Mouse (Mus musculus) hindlimb bud, embryonic 11.5 days (tissue): Measurements from ENCODE around the gene Shf.
"Not testable (repeated sequence)": the region's sequence is repeated elsewhere in the genome, so short reads cannot be mapped to it uniquely, and the experiment has no call there.

ENCODE experiments used
- DNase-seq: peaks from one replicate; pipeline ENCODE4 v3.0.0-alpha.2; 2012; ENCODE audit warnings: low read depth, low spot score; ENCODE audit errors: extremely low spot score

Gene Shf

DNA sequence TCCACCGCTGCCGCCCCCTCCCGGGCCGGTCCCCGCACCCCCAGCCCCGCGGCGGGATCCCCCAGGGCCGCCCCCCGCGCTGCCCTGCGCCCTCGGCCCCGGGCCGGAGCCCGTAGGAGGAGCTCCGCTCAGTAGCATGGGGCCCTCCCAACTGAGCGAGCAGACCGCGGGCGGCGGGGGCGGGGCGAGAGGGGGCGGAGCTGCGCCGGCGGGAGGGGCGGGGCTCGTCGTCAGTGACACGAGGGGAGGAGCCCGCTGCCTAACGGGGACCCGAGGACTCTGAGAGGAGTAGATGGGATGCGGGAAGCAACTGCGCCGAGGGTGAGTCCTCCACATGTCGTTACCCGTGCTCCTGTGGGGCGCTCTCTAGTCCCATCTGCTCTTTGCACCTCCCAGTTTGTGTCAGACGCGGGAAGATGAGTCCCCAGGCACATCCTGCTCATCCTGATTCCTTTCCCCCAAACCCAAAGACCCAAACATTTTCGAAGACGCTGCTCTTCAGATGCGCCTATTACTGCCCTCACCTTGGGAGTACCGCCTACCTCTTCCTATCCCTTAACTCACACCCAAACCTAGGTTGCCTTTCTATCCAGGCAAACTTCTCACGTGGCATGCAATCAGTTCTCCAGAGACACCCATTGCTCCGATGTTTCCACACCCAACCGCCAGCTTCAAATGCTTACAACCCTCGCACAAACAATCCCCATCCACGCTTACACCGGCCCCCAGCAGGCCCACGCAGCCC, at the start of gene Shf:
Gene Shf (minus strand): TSS at position 168 of the 745 bp plus-strand sequence.
- no peak for DNase-seq

- no peak for DNase-seq
These were observed 40.0 kb upstream of the Shf start for GRCm38 (mm10) chr2:122408928-122409327.

- DNase-seq, result no peak
These were observed 38.6 kb upstream of the Shf start for GRCm38 (mm10) chr2:122407607-122408006.

- no peak for DNase-seq
These were observed 27.2 kb upstream of the Shf start for GRCm38 (mm10) chr2:122396150-122396549.

- not testable (repeated sequence) for DNase-seq
These were observed 18.2 kb upstream of the Shf start for GRCm38 (mm10) chr2:122387135-122387534.

GRCm38 (mm10) chr2:122385095-122385494, 16.1 kb upstream of the Shf start:
- no peak for DNase-seq

DNA sequence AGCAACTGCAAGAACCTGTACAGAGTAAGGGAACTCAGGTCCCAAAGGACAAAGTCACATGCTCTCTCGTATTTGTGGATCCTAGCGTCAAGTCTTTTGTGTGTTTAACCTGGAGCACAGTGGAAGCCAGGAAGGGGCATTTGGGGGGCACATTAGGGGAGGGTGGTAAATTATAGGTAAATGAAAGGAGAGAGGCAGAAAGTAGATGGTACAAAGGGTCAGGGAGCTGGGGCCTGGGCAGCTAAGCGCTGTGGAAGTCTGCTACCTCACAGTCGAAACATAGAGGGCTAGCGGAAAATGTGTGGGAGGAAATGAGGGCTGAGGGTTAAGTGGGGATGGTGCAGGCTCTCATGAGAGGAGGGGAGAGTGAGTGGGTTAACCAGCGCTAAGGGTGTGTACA, 13.2 kb upstream of the Shf start:
- DNase-seq, result no peak

DNA sequence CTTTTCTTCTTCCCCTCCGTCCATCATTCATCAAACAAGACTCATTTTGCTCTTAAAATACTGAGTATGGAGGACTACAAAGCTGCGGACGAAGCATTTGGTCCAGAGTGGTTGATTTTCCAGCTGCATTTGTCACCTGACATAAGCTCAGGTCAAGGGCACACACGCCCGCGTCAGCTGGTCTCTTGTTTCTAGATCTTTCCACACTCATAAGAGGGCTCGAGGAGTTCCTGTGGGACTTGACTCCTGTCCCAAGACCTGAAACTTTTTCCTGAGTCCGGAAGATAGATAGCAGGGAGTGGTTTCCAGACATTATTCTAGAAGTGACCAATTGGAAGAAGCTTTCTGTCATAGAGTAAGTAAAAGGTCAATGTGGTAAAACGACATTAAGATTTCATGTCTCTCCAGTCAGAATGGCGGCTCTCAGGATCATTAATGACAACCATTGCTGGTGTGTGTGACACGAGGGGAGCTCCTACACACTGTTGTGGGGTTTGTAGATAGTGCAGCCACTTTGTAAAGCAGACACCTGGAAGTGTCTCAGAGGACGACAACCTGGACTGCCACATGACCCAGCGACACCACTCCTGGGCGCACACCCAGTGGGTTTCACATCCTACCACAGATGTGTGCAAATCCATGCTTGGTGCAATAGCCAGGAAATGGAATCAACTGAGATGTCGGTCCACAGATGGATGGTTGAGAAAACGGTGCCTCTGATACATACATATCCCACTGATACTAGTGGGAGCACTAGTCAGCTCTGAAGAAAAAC, 12.6 kb upstream of the Shf start:
- no peak for DNase-seq

DNA sequence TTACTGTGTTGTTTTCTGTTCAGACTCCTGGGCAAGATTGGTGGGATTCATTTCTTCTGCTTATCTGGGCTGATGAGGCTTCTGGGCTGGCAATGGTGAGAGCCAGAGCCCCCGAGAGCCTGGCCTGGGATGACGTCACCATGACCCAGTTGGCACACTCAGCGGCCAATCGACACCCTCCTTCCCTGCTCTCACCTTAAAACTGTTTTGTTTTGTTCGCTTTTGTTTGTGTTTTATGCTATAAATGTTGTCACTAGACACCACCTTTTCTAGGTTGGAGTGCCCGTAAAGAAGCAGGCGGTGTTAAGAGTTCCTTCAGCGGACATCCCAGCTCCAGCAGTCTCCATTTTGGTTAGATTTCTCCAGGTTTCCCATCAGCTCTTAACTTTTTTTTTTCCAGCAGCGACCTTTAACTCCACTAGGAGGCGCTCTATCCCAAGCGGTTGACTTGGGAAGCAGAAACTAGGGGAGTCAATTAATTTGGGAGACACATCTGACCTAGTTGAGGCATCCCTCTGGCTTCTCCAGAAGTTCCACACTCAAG, 11.9 kb upstream of the Shf start:
- no peak for DNase-seq

DNA sequence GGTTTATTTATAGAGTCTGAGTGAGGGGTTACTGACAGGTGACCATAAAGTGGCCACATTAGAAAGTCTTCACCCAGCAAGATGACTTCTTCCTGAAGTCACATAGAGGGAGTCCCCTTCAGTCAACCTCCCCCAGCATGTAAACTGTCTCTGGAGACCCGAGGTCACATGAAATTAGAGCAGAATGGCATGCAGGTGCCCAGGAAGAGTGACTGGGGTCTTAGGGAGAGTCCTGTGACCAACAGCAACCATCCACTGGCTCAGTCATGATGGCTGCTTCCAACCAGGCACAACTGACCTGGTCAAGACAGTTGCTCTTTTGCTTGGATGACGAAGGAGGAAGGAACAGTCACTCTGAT, 10.3 kb upstream of the Shf start:
- no peak for DNase-seq

GRCm38 (mm10) chr2:122378421-122379291, 9.7 kb upstream of the Shf start:
- no peak for DNase-seq

DNA sequence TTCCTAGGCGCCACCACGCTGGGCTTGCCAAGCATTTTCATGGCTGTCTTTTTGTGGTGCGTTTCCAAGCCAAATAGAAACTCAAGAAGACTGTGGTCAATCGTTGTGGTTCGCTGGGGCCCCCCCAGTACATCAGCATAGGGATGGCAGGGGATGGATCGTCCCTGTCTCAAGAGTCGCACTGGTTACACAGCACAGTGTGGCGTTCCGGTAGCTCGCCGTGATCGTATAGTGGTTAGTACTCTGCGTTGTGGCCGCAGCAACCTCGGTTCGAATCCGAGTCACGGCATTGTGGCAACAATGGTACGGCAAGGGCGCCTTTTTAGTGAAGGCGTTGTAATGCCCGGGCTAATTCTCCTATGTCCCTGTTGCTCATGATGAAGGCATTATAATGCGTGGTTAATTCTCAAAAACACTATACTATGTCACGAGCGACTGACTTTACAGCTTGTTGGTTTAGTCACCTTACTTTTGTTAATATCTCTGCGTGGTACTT, 8.8 kb upstream of the Shf start:
- no peak for DNase-seq

DNA sequence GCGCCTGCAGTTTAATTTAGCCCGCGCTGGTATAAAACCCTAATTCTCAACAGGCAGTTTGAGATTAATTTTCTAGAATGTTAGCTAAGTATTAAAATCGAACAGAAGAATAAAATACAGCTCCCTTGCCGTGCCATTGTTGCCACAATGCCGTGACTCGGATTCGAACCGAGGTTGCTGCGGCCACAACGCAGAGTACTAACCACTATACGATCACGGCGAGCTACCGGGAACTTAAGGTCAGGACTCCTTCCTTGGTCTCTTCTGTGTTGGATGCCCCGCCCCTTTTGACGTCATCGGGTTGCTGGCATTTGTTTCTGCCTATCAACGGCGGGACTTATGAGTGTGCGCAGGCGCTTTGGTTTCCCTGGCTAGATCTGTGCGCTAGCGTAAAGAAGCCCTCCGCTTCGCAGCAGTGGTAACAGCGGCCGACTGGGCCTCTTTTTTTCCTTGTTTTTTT, 8.3 kb upstream of the Shf start:
- peak; percentile 86 for DNase-seq

GRCm38 (mm10) chr2:122376041-122376561, 7.1 kb upstream of the Shf start:
- DNase-seq, result no peak

DNA sequence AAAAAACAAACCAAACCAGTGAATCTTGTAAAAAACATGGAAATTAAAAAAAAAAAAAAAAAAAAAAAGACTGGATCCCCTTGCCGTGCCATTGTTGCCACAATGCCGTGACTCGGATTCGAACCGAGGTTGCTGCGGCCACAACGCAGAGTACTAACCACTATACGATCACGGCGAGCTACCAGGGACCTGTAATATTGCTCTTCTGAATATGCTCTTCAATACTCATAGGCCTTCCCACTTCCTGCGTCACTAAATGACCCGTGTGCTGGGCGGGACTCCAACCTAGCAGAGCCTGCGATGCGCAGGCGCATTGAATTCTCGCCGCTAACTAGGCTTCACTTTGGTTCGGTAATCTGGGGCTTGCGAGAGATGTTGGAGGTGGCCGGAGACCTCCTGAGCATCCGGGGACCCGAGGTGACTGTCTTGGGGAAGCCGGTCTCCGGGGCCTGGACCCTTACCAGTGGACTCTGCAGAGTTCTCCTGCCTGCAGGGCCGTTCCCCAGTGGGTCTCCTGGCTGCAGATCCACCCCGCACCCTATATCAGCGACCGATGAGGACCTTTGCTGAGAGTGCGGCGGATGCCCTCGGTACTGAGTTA, 6.5 kb upstream of the Shf start:
- peak; percentile 100 for DNase-seq

GRCm38 (mm10) chr2:122374666-122375331, 5.8 kb upstream of the Shf start:
- DNase-seq, result no peak

DNA sequence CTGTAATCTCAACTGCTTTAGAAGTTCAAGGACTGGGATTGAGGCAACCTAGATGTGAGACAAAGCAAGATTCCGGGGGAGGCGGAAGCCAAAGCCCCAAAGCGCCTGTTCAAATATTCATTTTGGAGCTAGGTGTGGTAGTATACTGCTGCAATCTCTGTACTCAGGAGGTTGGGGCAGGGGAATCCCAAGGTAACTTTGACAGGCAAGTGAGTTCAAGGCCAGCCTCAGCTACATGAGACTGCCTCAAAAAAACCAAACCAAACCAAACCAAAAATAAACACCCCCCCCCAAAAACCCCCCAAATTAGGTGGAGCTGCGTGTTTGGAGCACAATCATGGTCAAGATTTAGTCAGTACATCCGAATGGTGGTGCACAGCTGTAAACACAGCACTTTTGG, 5.0 kb upstream of the Shf start:
- no peak for DNase-seq

GRCm38 (mm10) chr2:122372541-122372940, 3.6 kb upstream of the Shf start:
- no peak for DNase-seq

DNA sequence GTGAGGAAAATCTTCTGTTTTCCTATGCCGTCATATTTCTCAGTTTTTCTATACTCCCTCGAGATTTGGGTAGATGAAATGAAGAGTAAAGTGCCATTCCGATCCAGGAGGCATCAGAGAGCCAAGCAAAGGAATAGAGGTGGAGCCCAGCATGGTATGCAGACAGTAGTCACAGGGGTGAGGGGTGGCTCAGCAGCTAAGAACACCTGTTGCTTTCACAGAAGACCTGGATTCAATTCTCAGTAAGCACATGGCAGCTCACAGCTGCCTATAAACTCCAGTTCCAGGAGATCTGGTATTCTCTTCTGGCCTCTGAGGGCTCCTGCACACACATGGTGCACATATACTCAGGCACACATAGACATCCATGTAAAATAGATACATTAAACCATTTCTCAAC, 3.1 kb upstream of the Shf start:
- no peak for DNase-seq
